Mouse (Mus musculus) urinary bladder, postnatal 14 days (tissue): Measurements from ENCODE around the gene Map4k4.

Source experiments
- DNase-seq: peaks from one replicate; pipeline ENCODE4 v3.0.0; 2021; ENCODE audit warnings: low spot score

The Map4k4 gene

GRCm38 (mm10) chr1:40000899-40001298, 100.2 kb downstream of the Map4k4 start:
- DNase-seq: no peak

DNA sequence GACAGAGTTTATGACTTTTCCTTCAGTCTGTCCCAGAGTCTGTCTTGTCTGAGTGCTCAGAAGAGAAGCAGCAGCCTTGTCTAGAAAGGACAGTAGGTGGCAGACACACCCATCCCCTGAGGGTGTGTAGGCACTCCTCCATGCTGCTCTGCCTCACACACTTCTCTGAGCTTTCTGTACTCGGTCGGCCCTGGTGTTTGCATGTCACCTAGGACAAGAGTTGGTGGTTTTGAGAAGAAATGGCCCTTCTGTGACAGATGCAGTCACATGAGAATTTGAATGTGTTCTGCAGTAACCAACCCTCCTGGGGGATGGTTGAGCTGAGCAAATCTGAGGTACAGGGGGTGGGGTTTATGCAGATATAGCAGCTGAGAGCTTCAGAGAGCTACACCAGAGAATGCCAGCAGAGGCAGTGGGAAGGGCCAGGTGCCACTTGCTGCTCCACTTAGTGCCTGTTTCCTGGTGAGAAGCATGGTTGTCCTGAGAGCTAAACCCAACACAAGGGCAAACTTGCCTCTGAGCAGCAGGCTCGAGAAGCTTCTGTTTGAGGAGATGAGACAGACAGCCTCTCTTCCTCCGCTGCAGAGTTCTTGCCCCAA, 101.5 kb downstream of the Map4k4 start:
- DNase-seq: no peak

DNA sequence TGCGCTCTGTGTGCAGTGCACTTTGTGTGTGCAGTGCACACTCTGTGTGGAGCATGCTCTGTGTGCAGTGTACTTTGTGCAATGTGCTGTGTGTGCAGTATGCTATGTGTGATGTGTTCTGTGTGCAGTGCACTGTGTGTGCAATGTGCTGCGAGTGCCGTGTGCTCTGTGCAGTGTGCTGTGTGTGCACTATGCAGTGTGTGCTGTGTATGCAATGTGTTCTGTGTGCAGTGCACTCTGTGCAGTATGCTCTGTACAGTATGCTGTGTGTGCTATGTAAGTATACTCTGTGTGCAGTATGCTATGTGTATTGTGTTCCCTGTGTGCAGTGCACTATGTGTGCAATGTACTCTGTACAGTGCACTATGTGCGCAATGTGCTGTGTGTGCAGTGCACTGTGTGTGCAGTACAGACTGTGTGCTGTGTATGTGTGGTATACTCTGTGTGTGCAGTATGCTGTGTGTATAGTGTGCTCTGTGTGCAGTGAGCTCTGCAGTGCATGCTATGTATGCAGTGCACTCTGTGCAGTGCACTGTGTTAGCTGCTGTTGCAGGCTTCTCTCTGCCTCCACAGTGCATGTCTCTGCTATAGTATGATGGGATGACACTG, 105.4 kb downstream of the Map4k4 start:
- DNase-seq: no peak

DNA sequence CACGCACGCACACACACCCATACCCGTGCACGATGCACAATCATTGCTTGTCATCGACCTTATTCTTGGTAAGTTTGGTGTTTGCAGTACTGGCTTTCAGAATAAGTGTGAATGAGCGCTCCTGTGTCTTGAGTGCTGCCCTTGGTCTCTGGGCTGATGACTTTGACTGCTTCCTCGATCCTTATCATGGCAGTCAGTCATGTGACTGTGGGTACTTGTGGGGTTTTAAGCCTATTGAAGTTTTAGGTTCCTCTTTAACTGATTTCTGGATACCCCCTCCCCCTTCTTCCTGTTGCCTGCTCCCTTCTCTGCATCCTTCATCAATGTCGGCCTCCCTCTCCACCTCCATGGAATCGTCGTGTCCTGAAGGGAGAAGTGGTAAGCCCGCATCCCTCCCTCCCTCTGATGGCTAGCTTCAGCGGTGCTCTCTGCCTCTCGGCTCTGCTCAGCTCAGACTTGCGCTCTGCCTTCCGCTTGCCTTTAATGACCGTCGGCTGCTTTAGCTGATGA, 107.3 kb downstream of the Map4k4 start:
- no peak for DNase-seq

- no peak for DNase-seq
Measured at GRCm38 (mm10) chr1:40012696-40013095, 112.0 kb downstream of the Map4k4 start.

- no peak for DNase-seq
Measured at GRCm38 (mm10) chr1:40015066-40015678, 114.5 kb downstream of the Map4k4 start.

DNA sequence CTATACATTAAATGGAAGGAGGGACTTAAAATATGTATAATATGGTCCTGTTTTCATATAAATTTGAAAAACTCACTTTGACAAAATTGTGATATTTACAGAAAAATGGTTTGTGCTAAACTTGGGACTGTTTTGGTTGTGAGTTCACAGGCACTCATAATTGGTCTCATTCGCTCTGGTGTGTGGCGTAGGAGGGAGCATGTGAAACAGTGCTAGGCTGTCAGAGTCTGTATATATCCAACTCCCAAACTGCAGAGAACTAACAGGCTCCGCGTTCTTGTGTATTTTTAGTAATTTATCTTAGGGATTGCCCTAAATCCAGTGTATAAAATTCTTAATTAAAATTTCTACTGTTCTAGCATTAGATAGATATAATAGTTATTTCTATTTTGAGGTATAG, 120.9 kb downstream of the Map4k4 start:
- DNase-seq: no peak

- no peak for DNase-seq
Measured at GRCm38 (mm10) chr1:40022472-40023135, 121.9 kb downstream of the Map4k4 start.

GRCm38 (mm10) chr1:40023206-40023605, 122.5 kb downstream of the Map4k4 start:
- no peak for DNase-seq

DNA sequence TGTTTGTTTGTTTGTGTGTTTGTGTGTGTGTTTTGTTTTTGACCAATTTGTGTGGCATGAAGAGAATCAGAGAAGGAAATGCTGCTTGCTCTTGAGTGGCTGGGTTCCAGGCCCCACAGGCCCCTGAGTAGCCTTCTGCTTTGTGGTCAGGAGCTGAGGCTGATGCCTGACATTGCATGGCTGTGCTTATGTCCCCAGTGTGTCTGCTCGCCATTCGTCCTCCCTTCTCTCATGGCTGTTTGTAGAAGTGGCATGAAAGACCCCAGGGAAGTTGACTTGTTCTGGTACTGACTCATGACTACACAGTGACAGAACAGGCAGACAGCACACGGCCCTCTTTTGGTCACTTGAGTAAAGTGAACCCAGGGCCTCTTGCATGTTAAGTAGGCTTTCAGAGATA, 123.0 kb downstream of the Map4k4 start:
- DNase-seq: no peak

DNA sequence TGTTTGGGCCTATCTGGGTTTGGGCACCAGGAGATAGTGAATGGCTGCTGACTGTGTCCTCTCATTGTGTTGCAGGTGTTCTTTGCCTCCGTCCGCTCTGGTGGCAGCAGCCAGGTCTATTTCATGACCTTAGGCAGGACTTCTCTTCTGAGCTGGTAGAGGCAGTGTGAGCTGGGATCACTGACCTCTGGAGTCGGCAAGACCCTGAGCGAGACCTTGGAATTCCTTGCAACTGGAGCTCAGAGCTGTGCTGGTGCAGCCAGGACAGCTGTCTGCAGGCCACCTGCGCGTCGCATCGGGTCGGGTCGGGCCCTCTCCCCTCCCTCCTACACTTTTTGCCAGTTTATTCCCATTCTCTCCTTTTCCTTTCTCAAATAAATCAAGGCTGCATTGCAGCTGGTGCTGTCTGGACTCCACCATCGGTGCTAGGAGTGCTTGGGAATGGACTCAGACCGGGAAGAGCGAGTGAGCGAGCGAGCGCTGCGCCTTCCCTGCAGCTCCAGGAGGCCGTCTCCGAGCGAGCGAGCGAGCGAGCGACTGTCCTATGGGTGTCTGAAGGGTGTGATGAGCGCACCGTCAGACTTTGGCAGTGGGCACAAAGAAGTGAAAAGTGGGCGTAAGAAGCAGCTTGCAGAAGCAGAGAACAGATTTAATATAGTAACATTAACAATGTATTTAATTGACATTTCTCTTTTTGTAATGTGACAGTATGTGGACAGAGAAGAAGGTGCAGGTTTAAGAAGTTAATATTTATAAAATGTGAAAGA, 124.0 kb downstream of the Map4k4 start:
- no peak for DNase-seq

DNA sequence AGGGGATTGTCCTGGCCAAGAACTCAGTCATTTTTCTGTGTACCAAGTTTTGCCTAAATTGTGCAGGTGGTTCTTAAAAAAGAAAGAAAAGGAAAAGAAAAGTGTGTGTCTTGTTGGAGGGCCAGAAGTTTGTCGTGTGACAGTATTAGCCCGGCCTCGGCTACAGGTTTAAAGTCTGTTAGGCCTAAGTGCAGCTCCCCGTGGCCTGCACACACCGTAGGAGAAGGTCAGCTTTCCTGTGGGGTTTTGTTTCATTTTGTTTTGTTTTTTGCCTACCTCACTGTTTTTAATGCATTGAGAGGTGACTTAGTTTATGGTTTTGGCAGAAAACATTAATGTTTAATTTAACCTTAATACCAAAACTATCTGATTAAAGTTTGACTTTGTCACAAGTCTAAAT, 124.7 kb downstream of the Map4k4 start:
- DNase-seq: no peak

DNA sequence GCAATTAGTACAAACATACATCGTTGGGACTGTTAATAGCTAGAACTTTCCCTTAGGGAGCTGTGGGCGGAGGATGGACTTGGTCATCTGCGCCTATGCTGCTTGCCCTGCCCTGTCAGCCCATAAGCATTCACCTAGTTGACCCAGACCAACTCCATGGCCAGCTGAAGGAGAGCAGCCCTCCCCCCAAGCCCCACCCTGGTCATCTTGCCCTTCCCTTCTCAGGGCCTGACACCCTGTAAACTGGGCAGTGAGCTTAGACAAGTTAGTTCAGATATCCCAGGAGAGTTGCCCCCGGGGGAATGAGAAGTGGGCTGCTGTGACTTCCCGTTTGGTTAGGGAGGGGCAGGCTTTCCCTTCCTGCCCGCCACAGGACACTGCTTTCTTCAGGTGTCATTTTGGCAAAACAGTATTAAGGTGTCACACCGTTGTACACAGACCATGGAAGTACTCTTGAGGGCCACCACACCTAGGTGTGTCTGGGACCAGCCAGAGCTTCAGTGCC, 126.5 kb downstream of the Map4k4 start:
- no peak for DNase-seq

DNA sequence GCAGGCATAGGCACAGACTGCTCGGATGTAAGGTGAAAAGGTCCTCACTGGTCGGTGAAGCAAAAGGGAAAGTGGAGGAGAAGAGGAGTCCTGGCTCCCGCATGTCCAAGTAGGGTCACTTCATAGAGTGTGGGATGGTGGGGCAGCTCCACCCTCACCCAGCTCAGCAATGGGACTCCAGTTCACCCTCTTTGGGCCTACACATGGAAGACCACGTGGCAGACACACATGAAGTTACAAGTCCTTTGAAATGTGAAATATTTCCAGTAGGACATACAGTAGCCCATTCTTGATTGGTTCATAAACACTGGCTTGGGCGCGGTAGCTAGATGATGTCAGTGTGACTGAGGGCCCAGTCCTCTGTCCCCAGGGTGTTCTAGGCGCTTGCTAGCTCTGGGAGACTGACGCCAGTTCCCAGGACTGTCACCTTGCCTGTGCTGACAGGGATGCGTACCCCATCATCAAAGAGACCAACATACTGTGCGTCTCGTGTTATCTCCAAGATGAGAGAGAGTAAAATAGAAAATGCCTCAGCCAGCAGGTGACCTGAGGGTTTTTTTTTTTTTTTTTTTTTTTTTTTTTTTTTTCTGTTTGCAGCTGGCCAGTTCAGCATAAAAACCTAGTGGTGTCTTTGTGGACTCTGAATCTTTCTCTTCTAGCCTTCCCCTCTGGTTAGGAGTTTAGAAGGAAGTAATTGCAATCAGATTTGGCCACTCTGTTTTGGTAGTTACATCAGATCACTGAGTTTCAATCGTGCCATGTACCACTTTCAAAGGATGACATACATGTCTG, 127.7 kb downstream of the Map4k4 start:
- no peak for DNase-seq

- no peak for DNase-seq
Measured at GRCm38 (mm10) chr1:40029597-40029996, 128.9 kb downstream of the Map4k4 start.

GRCm38 (mm10) chr1:40030287-40030975, 129.7 kb downstream of the Map4k4 start:
- no peak for DNase-seq

DNA sequence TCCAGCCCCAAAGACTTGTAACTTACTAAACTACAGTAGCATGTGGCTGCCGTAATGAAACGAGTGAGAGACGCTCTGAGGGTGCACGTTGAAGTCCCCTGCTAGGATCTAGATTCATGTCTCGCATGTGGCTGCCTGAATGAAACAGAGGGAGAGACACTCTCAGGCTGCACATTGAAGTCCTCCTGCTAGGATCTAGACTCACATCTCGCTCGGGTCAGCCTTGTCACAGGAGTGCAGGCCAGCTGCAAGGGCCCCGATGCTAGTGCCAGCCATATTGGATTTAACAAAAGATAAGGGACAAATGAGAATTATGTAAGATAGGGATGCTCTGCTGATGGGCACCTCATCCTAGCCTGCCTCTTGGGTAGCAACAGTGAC, 130.3 kb downstream of the Map4k4 start:
- DNase-seq: no peak

GRCm38 (mm10) chr1:40031626-40032025, 130.9 kb downstream of the Map4k4 start:
- DNase-seq: no peak

DNA sequence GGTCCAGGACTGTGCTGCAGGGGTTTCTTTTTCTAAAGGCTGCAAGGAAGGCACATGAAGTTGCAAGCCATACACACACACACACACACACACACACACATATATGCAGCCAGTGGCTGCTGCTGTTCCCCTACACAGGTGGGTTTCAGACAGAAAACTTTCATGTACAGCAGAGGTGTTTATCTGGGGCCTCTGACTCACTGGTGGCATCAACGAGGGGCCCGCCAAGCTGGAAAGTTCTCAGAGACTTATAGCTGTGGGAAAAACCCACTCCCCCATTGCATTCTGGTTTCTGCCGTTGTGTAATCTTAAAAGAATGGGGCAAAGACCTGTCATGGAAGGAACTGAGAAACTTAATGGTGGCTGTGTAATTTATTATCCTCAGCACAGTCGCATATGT, 132.6 kb downstream of the Map4k4 start:
- no peak for DNase-seq

DNA sequence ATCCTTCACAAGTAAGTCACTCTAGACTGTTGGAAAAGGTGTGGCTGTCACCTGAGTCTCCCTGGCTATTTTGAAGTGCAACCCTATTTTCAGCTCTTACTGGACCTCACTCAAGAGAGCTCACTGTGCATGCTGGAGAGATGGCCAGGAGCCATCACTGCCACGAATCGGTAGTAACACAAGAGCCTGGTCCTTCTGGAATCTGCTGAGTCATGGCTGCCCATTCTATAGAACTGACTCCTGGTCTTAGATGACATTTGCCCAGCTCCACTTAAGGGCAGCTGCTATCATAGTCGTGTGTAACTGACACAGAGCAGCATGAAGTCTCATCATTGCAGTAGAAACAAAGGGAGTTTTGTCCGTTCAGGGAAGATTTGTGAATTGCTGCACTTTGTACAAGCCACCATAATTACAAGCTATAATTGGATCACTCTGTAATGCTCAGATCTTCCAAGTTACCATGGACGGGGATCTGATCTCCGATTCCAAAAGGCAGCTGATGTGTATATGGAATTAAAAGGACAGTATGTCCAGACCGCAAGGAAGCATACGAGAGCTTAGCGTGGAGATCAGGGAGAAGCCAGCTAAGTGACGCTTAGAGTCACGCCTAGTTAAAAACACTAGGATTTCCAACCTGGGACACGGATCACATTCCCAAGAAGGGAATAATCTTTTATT, 133.2 kb downstream of the Map4k4 start:
- DNase-seq: no peak
